Mouse (Mus musculus) G1E (cell line): ENCODE results near the gene Rbms2. TPM values are rescaled to one million over a fixed set of nuclear protein-coding genes. Genes with fewer than 3 reads are reported as not detected.
"Not testable (repeated sequence)": the region's sequence is repeated elsewhere in the genome, so short reads cannot be mapped to it uniquely, and the experiment has no call there.

Source experiments
- ATAC-seq: 2 replicates; pipeline ENCODE4 v1.8.0; 2016; ENCODE audit warnings: mild to moderate bottlenecking; ENCODE audit not compliant: insufficient number of reproducible peaks, poor library complexity, low FRiP score, severe bottlenecking; ENCODE audit errors: extremely low read depth
- DNase-seq: peaks from one replicate; pipeline ENCODE4 v3.0.0; 2012; ENCODE audit warnings: low spot score
- H3K27me3 ChIP-seq: 2 replicates; pipeline ENCODE4 v1.6.1; 2012; ENCODE audit warnings: mild to moderate bottlenecking, low read length, inconsistent platforms; ENCODE audit not compliant: insufficient read depth
- H3K36me3 ChIP-seq: replicated peaks from 2 replicates; pipeline ENCODE3; 2012; ENCODE audit warnings: mild to moderate bottlenecking, inconsistent platforms
- H3K4me1 ChIP-seq: 2 replicates; pipeline ENCODE4 v1.6.1; 2012; ENCODE audit warnings: low read depth, low read length, inconsistent platforms, mixed read lengths; ENCODE audit not compliant: insufficient read depth
- H3K4me3 ChIP-seq: 2 replicates; pipeline ENCODE4 v1.5.1; 2012; ENCODE audit warnings: low read depth, mild to moderate bottlenecking, inconsistent platforms, low read length, moderate library complexity, mixed read lengths
- H3K9me3 ChIP-seq: replicated peaks from 2 replicates; pipeline ENCODE4 v1.6.1; 2012; ENCODE audit warnings: inconsistent platforms
- CTCF ChIP-seq: IDR thresholded peaks from 2 replicates; pipeline ENCODE4 v1.5.1; 2012; ENCODE audit warnings: low read depth, low read length, inconsistent platforms, mixed read lengths
- GATA1 ChIP-seq: IDR thresholded peaks from 2 replicates; pipeline ENCODE4 v1.6.1; 2012; ENCODE audit warnings: borderline replicate concordance, low read length, inconsistent platforms, mixed read lengths
- GATA2 ChIP-seq: IDR thresholded peaks from 2 replicates; pipeline ENCODE4 v1.6.1; 2012; ENCODE audit warnings: low read depth, low read length, inconsistent platforms, borderline replicate concordance
- POLR2AphosphoS5 ChIP-seq: IDR thresholded peaks from 2 replicates; pipeline ENCODE4 v1.6.1; 2012; ENCODE audit warnings: low read depth, low read length, inconsistent platforms; ENCODE audit not compliant: insufficient replicate concordance
- TAL1 ChIP-seq: conservative IDR thresholded peaks from 2 replicates; pipeline ENCODE4 v1.6.1; 2012; ENCODE audit warnings: low read depth, low read length, inconsistent platforms, mixed read lengths
- polyA plus RNA-seq: library from polyadenylated mRNA; stranded (reverse); fragments of >175 nt; gene quantifications from 2 replicates; pipeline ENCODE4 v1.2.3, GENCODE M21; 2012
- total RNA-seq, 2 experiments: library from RNA; stranded (forward) in 1 of 2; stranded (reverse) in 1 of 2; fragments of 200-1000 nt in 1 of 2; fragments of >200 nt in 1 of 2; fragmentation: Nextera tagmentation in 1 of 2; gene quantifications; 2 replicates each; pipeline ENCODE4 v1.2.3; 2014 to 2017

Rbms2 gene
- total and polyA plus RNA-seq, 3 experiments: 8.3 to 32.1 (median 11.3) TPM

DNA sequence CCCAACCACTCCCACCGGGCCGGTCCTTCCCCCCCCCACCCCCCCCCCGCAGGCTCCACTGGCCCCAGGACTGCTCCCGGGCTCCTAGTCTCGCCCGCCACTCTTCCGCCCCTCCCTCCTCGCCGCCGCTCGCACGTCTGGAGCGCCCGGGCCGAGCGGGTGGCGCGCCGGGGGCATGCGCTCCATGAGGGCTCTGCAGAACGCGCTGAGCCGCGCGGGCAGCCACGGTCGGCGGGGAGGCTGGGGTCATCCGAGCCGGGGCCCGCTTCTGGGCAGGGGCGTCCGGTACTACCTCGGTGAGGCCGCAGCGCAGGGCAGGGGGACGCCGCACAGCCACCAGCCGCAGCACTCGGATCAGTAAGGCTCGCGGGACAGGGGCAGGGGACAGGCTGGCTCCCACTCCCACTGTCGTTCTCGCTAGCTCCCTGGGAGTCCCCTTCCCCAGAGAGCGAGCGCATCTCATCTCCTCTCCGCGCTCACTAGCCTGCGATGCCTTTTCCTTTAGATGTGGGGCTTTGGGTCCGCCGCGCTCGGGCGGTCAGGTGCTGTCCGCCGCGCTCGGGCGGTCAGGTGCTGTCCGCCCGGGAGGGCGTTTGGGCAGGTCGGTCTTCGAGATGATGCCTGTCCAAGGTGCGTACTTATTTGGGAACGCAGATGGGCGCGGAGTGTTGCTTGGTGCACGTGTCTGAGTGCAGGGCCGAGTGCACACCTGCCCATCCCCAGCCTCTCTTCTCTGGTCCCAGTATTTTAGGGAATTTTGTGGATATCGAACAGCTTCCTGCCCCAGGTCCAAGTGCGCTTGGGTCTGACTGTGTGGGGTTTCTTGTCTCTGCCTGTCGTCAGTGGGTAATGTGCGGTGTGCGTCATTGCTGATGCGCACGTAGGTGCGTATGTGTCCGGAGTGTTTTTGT lies 14.7 kb upstream of the Rbms2 start:
- peaks cover 3% of the 10 kb centered on the region; the same call in 1 of the 2 replicates for H3K27me3 ChIP-seq
- no peaks in the 10 kb centered on the region for H3K9me3 ChIP-seq
- TF ChIP-seq GATA1 (no peak), TAL1 (no peak), CTCF (no peak), GATA2 (no peak), POLR2AphosphoS5 (no peak)
- DNase-seq (peak; percentile 50), ATAC-seq (peak; percentile 30; the same call in 1 of the 2 replicates)
- H3K4me3 ChIP-seq: peak overlapping the region; percentile 91
- H3K4me1 ChIP-seq: peaks cover 26% of the 10 kb centered on the region
- H3K36me3 ChIP-seq: peaks cover 10% of the 10 kb centered on the region

DNA sequence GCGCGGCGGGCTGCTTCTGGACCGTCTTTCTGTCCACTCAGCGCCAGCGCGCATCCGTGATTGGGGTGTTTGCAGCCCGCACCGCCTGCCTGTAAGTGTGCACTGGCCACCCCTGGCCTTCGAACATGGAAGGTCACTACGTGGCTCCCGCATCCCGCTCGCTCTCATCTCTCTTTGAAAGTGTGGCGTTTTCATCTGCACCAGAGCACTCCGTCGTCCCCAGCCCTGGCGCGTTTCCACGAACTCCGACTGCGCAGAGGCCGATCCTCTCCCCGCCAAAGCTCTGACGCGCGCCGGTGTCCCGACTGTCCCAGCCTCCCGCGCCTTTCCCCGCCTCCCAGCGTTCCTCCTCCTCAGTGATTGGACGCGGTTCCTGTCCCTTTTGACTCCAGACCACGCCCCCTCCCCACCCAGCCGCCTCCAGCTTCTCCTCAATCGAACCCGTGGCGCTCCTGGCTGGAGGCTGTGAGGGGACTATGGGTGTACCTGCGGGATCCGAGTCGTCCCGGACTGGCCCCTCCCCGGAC lies 14.0 kb upstream of the Rbms2 start, which contains the start of gene Gls2:
Gls2 (plus strand) TSS at position 434 of the 527 bp plus-strand sequence.
- Histone ChIP-seq H3K4me1 (peaks cover 26% of the 10 kb centered on the region), H3K27me3 (peaks cover 3% of the 10 kb centered on the region; the same call in 1 of the 2 replicates), H3K36me3 (peaks cover 5% of the 10 kb centered on the region), H3K4me3 (peak within 1 kb of the TSS; percentile 91), H3K9me3 (no peaks in the 10 kb centered on the region)
- ATAC-seq (peak; percentile 94), DNase-seq (peak; percentile 96)
- TF ChIP-seq GATA1 (no peak), CTCF (no peak), TAL1 (no peak), POLR2AphosphoS5 (no peak), GATA2 (no peak)

DNA sequence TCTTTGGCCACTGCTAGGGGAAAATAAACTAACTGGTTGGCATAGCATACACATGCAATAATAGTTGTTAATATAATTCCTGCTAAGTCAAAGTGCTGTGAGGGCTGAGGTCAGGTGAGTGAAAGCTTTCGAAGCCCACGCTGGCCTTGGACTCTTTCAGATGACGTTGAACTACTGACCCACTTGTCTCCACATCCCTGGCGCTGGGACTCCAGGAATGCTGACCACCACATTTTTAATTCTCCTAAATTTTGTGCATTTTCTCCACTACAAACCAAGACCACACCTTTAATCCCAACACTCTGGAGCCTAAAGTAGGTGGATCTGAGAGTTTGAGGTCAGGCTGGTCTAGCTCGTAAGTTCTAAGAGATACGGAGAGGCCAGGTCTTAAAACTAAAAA lies 13.0 kb upstream of the Rbms2 start:
- ATAC-seq: no peak
- TF ChIP-seq TAL1 (no peak), POLR2AphosphoS5 (no peak), GATA1 (no peak)
- Histone ChIP-seq H3K4me3 (no peak overlapping the region), H3K27me3 (peaks cover 3% of the 10 kb centered on the region; the same call in 1 of the 2 replicates), H3K4me1 (peaks cover 30% of the 10 kb centered on the region), H3K36me3 (no peaks in the 10 kb centered on the region), H3K9me3 (no peaks in the 10 kb centered on the region)
- no peak for DNase-seq

DNA sequence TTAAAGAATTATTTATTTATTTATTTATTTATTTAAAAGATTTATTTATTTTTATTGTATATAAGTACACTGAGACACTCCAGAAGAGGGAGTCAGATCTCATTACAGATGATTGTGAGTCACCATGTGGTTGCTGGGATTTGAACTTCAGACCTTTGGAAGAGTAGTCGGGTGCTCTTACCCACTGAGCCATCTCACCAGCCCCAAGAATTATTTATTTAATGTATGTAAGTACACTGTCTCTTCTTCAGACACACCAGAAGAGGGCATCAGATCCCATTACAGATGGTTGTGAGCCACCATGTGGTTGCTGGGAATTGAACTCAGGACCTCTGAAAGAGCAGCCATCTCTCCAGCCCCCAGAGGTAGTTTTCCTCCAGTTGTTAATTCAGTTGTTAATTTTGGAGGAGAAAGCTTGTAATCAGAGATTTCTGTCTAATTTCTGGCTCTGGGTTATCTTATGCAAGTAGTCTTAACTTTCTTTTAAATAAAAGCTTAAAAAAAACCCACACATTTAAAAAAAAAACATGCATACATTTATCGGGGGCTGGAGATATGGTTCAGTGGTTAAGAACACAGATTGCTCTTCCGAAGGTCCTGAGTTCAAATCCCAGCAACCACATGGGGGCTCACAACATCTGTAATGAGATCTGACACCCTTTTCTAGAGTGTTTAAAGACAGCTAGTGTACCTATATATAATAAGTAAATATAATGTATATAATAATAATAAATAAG lies 12.1 kb upstream of the Rbms2 start:
- H3K9me3 ChIP-seq, ATAC-seq, H3K4me3 ChIP-seq, H3K27me3 ChIP-seq, DNase-seq, H3K36me3 ChIP-seq: not testable (repeated sequence)
- H3K4me1 ChIP-seq: peaks cover 34% of the 10 kb centered on the region

GRCm38 (mm10) chr10:128191472-128191871 lies 11.4 kb upstream of the Rbms2 start:
- Histone ChIP-seq H3K4me1 (peaks cover 41% of the 10 kb centered on the region), H3K9me3 (no peaks in the 10 kb centered on the region), H3K4me3 (no peak overlapping the region), H3K36me3 (no peaks in the 10 kb centered on the region), H3K27me3 (peaks cover 3% of the 10 kb centered on the region; the same call in 1 of the 2 replicates)
- no peak for DNase-seq
- ATAC-seq: no peak
- TF ChIP-seq GATA2 (no peak), GATA1 (no peak), CTCF (no peak), TAL1 (no peak), POLR2AphosphoS5 (no peak)

GRCm38 (mm10) chr10:128188242-128188877 lies 8.3 kb upstream of the Rbms2 start:
- ATAC-seq (peak; percentile 28; the same call in 1 of the 2 replicates), DNase-seq (no peak)
- TF ChIP-seq POLR2AphosphoS5 (no peak), CTCF (peak; percentile 56), GATA1 (no peak), TAL1 (no peak)

More at GRCm38 (mm10) chr10:128188242-128188877, 8.3 kb upstream of the Rbms2 start:
- H3K4me1 ChIP-seq: peaks cover 39% of the 10 kb centered on the region
- no peaks in the 10 kb centered on the region for H3K9me3 ChIP-seq
- no peaks in the 10 kb centered on the region for H3K36me3 ChIP-seq
- no peak overlapping the region for H3K4me3 ChIP-seq
- peaks cover 3% of the 10 kb centered on the region; the same call in 1 of the 2 replicates for H3K27me3 ChIP-seq
